Mouse (Mus musculus) cerebellum, postnatal 10 days (tissue): ENCODE measurements around the gene Katnbl1.
"Not testable (repeated sequence)": the region's sequence is repeated elsewhere in the genome, so short reads cannot be mapped to it uniquely, and the experiment has no call there.

Source experiments
- DNase-seq, 2 experiments: peaks; one replicate each; pipeline ENCODE4 v3.0.0; 2021; ENCODE audit warnings: mixed read lengths in 2 of 2

Katnbl1 gene

DNA sequence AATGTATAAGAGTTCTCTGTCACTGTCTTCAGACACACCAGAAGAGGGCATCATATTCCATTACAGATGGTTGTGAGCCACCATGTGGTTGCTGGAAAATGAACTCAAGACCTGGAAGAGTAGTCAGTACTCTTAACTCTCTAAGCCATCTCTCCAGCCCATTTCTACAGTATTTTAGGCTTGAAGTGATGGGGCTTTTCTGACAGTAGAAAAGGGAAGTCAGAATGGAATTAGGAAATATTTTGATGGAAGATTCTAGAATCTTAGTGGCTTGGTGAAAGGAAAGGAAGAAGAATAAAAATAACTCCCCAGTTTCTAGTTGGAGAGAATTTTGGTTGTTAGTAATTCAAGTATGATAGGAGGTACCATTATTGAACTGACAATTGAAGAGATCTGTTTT, 14.9 kb downstream of the Katnbl1 start:
- DNase-seq = no peak

- DNase-seq = no peak
Observed at GRCm38 (mm10) chr2:112396649-112397048, 17.6 kb downstream of the Katnbl1 start.

DNA sequence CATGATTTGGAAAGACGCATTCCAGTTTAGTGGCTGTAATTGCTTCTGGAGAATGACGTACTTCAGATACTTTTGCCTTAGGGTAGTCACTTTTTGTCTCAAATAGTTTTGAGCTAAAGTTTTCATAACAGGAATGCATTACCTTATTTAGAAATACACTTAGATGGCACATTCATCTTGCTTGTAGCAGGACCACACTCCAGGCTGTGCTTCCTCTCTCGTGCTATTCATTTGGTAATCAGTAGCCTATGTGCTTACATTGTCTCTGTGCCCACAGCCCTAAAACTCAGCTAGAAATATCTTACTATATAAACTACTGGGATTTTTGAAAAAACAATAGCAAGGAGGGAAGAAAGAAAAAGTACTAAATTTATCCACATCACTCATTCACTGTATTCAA, 28.0 kb downstream of the Katnbl1 start:
- no peak for DNase-seq

- DNase-seq = no peak
Observed at GRCm38 (mm10) chr2:112425308-112425707, 46.3 kb downstream of the Katnbl1 start.

GRCm38 (mm10) chr2:112428534-112428933, 49.5 kb downstream of the Katnbl1 start:
- DNase-seq = not testable (repeated sequence)

DNA sequence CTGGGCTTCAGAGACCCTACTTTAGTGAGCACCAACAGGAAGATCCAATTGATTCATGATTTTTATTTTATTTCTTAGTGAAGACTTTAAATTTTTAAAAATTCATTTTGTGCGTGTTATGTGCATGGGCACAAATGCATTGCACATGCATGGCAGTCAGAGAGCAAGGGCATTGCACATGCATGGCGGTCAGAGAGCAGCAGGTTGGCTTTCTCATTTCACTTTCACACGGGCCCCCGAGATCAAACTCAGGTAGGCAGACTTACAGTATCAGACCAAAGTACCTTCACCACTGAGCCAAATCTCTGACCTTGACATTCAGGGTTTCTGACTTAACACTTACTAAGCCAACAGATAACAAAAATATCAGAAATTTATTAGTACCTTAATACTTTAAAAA, 50.7 kb downstream of the Katnbl1 start:
- DNase-seq = no peak

GRCm38 (mm10) chr2:112430403-112430802, 51.4 kb downstream of the Katnbl1 start:
- no peak for DNase-seq

- no peak for DNase-seq
Observed at GRCm38 (mm10) chr2:112432523-112432922, 53.5 kb downstream of the Katnbl1 start.

GRCm38 (mm10) chr2:112433359-112433758, 54.3 kb downstream of the Katnbl1 start:
- DNase-seq = no peak

- DNase-seq = no peak
Observed at GRCm38 (mm10) chr2:112436292-112436691, 57.3 kb downstream of the Katnbl1 start.

DNA sequence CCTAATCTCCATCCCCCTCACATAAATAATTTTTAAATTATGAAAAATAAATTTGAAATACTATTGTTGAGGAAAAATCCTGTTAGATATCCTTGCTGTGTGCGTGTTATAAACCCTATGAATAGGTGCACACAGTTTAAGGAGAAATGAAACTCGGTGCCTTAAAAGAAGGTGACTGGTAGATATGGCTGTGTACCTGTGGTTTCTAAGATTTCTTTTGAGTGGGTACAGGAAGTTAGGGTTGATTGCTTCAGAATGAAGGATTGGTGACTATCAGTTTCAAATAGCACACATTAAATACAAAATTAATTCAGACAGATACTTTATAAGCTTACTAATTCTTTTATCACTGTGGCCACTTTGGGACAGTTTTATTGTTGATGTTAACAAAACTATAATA, 58.6 kb downstream of the Katnbl1 start:
- no peak for DNase-seq

DNA sequence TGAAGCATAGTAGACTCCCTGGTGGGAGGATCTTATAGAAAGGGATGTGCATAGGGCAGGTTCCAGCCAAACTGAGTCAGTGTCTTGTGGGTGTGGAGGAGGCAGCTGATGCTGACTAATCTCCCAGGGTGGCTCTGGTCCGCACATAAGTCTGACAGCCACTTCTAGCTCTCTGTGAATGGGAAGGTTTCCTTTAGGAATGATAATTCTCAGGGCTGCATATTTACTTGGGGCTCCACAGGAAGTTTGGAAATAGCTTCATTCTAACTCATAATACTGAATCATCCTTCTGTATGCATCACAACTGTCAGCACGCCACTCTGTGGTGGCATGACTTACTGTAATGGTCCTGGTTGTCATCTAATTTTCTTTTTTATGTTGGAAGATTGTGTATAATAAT, 64.5 kb downstream of the Katnbl1 start:
- no peak for DNase-seq

DNA sequence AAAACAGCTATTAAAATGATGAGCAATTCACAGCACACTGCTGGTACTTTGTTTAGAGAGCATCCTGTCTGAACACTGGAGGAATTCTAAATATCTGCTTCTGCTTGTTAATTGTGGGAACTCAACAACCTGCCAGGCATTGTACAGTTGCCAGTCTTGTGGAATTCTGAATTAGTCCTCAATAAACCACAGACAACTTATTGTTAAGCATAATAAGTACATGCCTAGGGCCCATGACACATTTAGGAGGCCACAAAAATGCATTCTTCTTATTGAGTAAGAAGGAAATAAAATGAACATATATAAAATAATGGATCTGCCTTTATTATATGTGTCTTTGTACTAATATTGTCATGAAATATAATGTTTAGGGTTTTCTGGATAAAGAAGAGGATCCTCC, 66.5 kb downstream of the Katnbl1 start:
- DNase-seq = no peak

DNA sequence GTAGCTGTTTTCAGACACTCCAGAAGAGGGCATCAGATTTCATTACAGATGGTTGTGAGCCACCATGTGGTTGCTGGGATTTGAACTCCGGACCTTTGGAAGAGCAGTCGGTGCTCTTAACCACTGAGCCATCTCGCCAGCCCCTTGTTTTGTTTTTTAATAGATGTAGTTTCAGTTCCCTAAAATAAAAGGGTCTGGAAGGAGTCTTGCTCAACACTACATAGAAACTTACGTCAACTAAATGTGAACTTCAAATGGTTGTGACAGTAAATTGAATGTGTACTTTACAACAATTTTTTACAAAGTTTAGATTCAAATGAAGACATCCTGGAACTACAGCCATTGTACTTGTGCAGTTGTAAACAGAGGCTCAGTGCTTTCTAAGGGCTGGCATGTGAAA, 69.0 kb downstream of the Katnbl1 start:
- DNase-seq = not testable (repeated sequence)

GRCm38 (mm10) chr2:112448510-112449059, 69.6 kb downstream of the Katnbl1 start:
- DNase-seq = no peak

- DNase-seq = peak; percentile 52 to 53
Observed at GRCm38 (mm10) chr2:112449597-112450296, 70.7 kb downstream of the Katnbl1 start.

GRCm38 (mm10) chr2:112452513-112452912, 73.5 kb downstream of the Katnbl1 start:
- not testable (repeated sequence) for DNase-seq

GRCm38 (mm10) chr2:112454125-112454861, 75.3 kb downstream of the Katnbl1 start:
- peak in 1 of 2 experiments; percentile 18 for DNase-seq

- peak; percentile 100 for DNase-seq
Observed at GRCm38 (mm10) chr2:112454862-112455564, 76.0 kb downstream of the Katnbl1 start, which contains the start of gene Emc7. TSS of gene Emc7 (plus strand) at chr2:112454997.

DNA sequence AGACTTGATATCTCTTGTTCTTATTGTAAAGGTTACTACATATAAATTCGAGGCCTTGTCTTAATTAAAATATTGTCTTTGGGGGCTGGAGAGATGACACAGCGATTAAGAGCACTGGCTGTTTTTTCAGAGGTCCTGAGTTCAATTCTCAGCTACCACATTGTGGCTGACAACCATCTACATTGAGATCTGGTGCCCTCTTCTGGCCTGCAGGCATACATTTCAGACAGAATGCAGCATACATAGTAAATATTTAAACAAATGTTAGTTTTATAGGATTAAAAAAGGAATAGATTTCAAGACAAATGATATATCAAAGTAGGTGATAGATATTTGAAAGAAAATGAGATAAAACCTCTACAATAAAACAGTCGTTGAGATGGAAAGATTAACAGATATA, 81.5 kb downstream of the Katnbl1 start:
- DNase-seq = no peak
